Mouse (Mus musculus) kidney, embryonic 15.5 days (tissue): ENCODE measurements at regions not wholly inside any gene's neighbourhood (a gene's known extent, or its start where the extent isn't known, plus 50 kb on each side); places are given as distances from the start of the nearest gene placed in this dataset.

ENCODE experiments used
- ATAC-seq: fragments of 200-750 bp; cut with Nextera tagmentation; replicated peaks from 2 replicates; pipeline ENCODE4 v1.8.0; 2017; ENCODE audit warnings: moderate TSS enrichment; ENCODE audit not compliant: low FRiP score
- H3K27ac ChIP-seq: fragments of 300-500 bp; sonication (generic); 2 replicates; pipeline ENCODE4 v1.5.1; 2015; ENCODE audit warnings: mild to moderate bottlenecking, inconsistent platforms
- H3K27me3 ChIP-seq: fragments of 300-500 bp; sonication (generic); 2 replicates; pipeline ENCODE4 v1.6.1; 2015; ENCODE audit warnings: inconsistent platforms
- H3K36me3 ChIP-seq: fragments of 300-500 bp; sonication (generic); 2 replicates; pipeline ENCODE4 v1.6.1; 2015; ENCODE audit warnings: inconsistent platforms
- H3K4me1 ChIP-seq: fragments of 300-500 bp; sonication (generic); 2 replicates; pipeline ENCODE4 v1.6.1; 2015; ENCODE audit warnings: inconsistent platforms
- H3K4me2 ChIP-seq: fragments of 300-500 bp; sonication (generic); 2 replicates; pipeline ENCODE4 v1.6.1; 2015; ENCODE audit warnings: moderate library complexity, mild to moderate bottlenecking, inconsistent platforms
- H3K4me3 ChIP-seq: fragments of 300-500 bp; sonication (generic); replicated peaks from 2 replicates; pipeline ENCODE4 v1.5.1; 2015; ENCODE audit warnings: mild to moderate bottlenecking, inconsistent platforms
- H3K9ac ChIP-seq: fragments of 300-500 bp; sonication (generic); 2 replicates; pipeline ENCODE4 v1.6.1; 2015; ENCODE audit warnings: mild to moderate bottlenecking, inconsistent platforms
- H3K9me3 ChIP-seq: fragments of 300-500 bp; sonication (generic); replicated peaks from 2 replicates; pipeline ENCODE4 v1.6.1; 2016; ENCODE audit warnings: inconsistent platforms
- WGBS: fragments of 180-500 bp; shearing (Covaris S2); methylation state at CpG from one replicate; pipeline ENCODE4 v1.1.7; 2015; ENCODE audit warnings: mixed read lengths; 5-methylcytosine and 5-hydroxymethylcytosine counted together

GRCm38 (mm10) chr2:51073040-51073594, 75.8 kb downstream of the Rnd3 start:
- no peak overlapping the region for H3K4me2 ChIP-seq

GRCm38 (mm10) chr2:51072346-51072885, 76.5 kb downstream of the Rnd3 start:
- Histone ChIP-seq H3K27me3 (no peaks in the 10 kb centered on the region), H3K36me3 (no peaks in the 10 kb centered on the region), H3K27ac (no peak overlapping the region), H3K9me3 (no peaks in the 10 kb centered on the region), H3K4me1 (0 out of 2 replicates have a peak, but pooled peaks cover 5% of the 10 kb centered on the region), H3K4me2 (no peak overlapping the region), H3K4me3 (no peak overlapping the region), H3K9ac (no peak overlapping the region)
- 49% methylated on average over 6 of the region's 6 CpGs for WGBS
- no peak for ATAC-seq

More at GRCm38 (mm10) chr2:51073040-51073594, 75.8 kb downstream of the Rnd3 start:
- H3K27me3 ChIP-seq, result no peaks in the 10 kb centered on the region
- ATAC-seq, result no peak
- H3K27ac ChIP-seq, result no peak overlapping the region
- WGBS, result 66% methylated on average over 14 of the region's 14 CpGs
- H3K9ac ChIP-seq, result no peak overlapping the region
- H3K9me3 ChIP-seq, result no peaks in the 10 kb centered on the region
- 0 out of 2 replicates have a peak, but pooled peaks cover 5% of the 10 kb centered on the region for H3K4me1 ChIP-seq
- no peak overlapping the region for H3K4me3 ChIP-seq
- no peaks in the 10 kb centered on the region for H3K36me3 ChIP-seq

- no peak for ATAC-seq
- Histone ChIP-seq H3K4me1 (peaks cover 11% of the 10 kb centered on the region), H3K9me3 (no peaks in the 10 kb centered on the region), H3K9ac (no peak overlapping the region), H3K36me3 (no peaks in the 10 kb centered on the region), H3K4me3 (no peak overlapping the region), H3K4me2 (no peak overlapping the region), H3K27ac (no peak overlapping the region), H3K27me3 (no peaks in the 10 kb centered on the region)
- WGBS, result 90% methylated on average over 2 of the region's 2 CpGs
Measured at GRCm38 (mm10) chr2:51070902-51071301, 78.0 kb downstream of the Rnd3 start.

GRCm38 (mm10) chr2:51066423-51066831, 82.5 kb downstream of the Rnd3 start:
- H3K36me3 ChIP-seq, result no peaks in the 10 kb centered on the region
- no peak overlapping the region for H3K9ac ChIP-seq
- ATAC-seq, result no peak
- no peaks in the 10 kb centered on the region for H3K27me3 ChIP-seq
- WGBS, result 60% methylated on average over 11 of the region's 11 CpGs
- H3K27ac ChIP-seq, result no peak overlapping the region
- no peaks in the 10 kb centered on the region for H3K9me3 ChIP-seq
- H3K4me3 ChIP-seq, result no peak overlapping the region
- H3K4me2 ChIP-seq, result no peak overlapping the region
- H3K4me1 ChIP-seq, result peaks cover 10% of the 10 kb centered on the region

GRCm38 (mm10) chr2:51065821-51066220, 83.1 kb downstream of the Rnd3 start:
- Histone ChIP-seq H3K27ac (no peak overlapping the region), H3K36me3 (no peaks in the 10 kb centered on the region), H3K4me3 (no peak overlapping the region), H3K4me1 (peaks cover 10% of the 10 kb centered on the region), H3K27me3 (no peaks in the 10 kb centered on the region), H3K9ac (no peak overlapping the region), H3K4me2 (no peak overlapping the region), H3K9me3 (no peaks in the 10 kb centered on the region)
- no peak for ATAC-seq
- WGBS, result 61% methylated on average over 6 of the region's 6 CpGs

GRCm38 (mm10) chr2:51064821-51065220, 84.1 kb downstream of the Rnd3 start:
- Histone ChIP-seq H3K27ac (no peak overlapping the region), H3K9me3 (no peaks in the 10 kb centered on the region), H3K4me1 (peaks cover 10% of the 10 kb centered on the region), H3K9ac (no peak overlapping the region), H3K27me3 (no peaks in the 10 kb centered on the region), H3K4me2 (no peak overlapping the region), H3K4me3 (no peak overlapping the region), H3K36me3 (no peaks in the 10 kb centered on the region)
- ATAC-seq, result no peak
- WGBS, result 79% methylated on average over 4 of the region's 4 CpGs

GRCm38 (mm10) chr2:51062049-51062448, 86.9 kb downstream of the Rnd3 start:
- H3K36me3 ChIP-seq, result no peaks in the 10 kb centered on the region
- no peak overlapping the region for H3K9ac ChIP-seq
- no peak overlapping the region for H3K27ac ChIP-seq
- WGBS, result 90% methylated on average over 5 of the region's 5 CpGs
- H3K4me1 ChIP-seq, result peaks cover 12% of the 10 kb centered on the region
- H3K9me3 ChIP-seq, result no peaks in the 10 kb centered on the region
- H3K4me3 ChIP-seq, result no peak overlapping the region
- H3K4me2 ChIP-seq, result no peak overlapping the region
- no peak for ATAC-seq
- no peaks in the 10 kb centered on the region for H3K27me3 ChIP-seq

- 86% methylated on average over 4 of the region's 4 CpGs for WGBS
- no peak for ATAC-seq
- H3K27me3 ChIP-seq, result no peaks in the 10 kb centered on the region
- no peak overlapping the region for H3K4me3 ChIP-seq
- no peak overlapping the region for H3K27ac ChIP-seq
- no peak overlapping the region for H3K4me2 ChIP-seq
- peaks cover 18% of the 10 kb centered on the region for H3K4me1 ChIP-seq
- H3K36me3 ChIP-seq, result no peaks in the 10 kb centered on the region
- H3K9me3 ChIP-seq, result no peaks in the 10 kb centered on the region
- no peak overlapping the region for H3K9ac ChIP-seq
Measured at GRCm38 (mm10) chr2:51058158-51058557, 90.8 kb downstream of the Rnd3 start.

- Histone ChIP-seq H3K9ac (no peak overlapping the region), H3K27me3 (no peaks in the 10 kb centered on the region), H3K27ac (peak overlapping the region; percentile 78), H3K4me3 (no peak overlapping the region), H3K4me1 (peaks cover 18% of the 10 kb centered on the region), H3K36me3 (no peaks in the 10 kb centered on the region), H3K9me3 (no peaks in the 10 kb centered on the region), H3K4me2 (peak overlapping the region; percentile 36; the same call in 1 of the 2 replicates)
- ATAC-seq, result peak; percentile 94
- 18% methylated on average over 8 of the region's 8 CpGs for WGBS
Measured at GRCm38 (mm10) chr2:51056141-51056731, 92.7 kb downstream of the Rnd3 start.

- Histone ChIP-seq H3K4me2 (no peak overlapping the region), H3K9me3 (no peaks in the 10 kb centered on the region), H3K4me1 (peaks cover 18% of the 10 kb centered on the region), H3K4me3 (no peak overlapping the region), H3K36me3 (no peaks in the 10 kb centered on the region), H3K27ac (peak overlapping the region; percentile 33; the same call in 1 of the 2 replicates), H3K9ac (no peak overlapping the region), H3K27me3 (no peaks in the 10 kb centered on the region)
- WGBS, result 15% methylated on average over 3 of the region's 3 CpGs
- ATAC-seq, result no peak
Measured at GRCm38 (mm10) chr2:51055339-51055738, 93.6 kb downstream of the Rnd3 start.

- Histone ChIP-seq H3K9ac (no peak overlapping the region), H3K4me1 (no peaks in the 10 kb centered on the region), H3K27me3 (no peaks in the 10 kb centered on the region; the same call in 1 of the 2 replicates), H3K4me2 (no peak overlapping the region), H3K9me3 (no peaks in the 10 kb centered on the region), H3K4me3 (no peak overlapping the region), H3K36me3 (no peaks in the 10 kb centered on the region), H3K27ac (no peak overlapping the region)
- 59% methylated on average over 3 of the region's 3 CpGs for WGBS
- no peak for ATAC-seq
Measured at GRCm38 (mm10) chr2:51049834-51050170, 99.1 kb downstream of the Rnd3 start.

- 81% methylated on average over 8 of the region's 8 CpGs for WGBS
- no peak overlapping the region for H3K4me3 ChIP-seq
- no peak overlapping the region for H3K4me2 ChIP-seq
- H3K9me3 ChIP-seq, result no peaks in the 10 kb centered on the region
- H3K27ac ChIP-seq, result no peak overlapping the region
- H3K9ac ChIP-seq, result no peak overlapping the region
- H3K4me1 ChIP-seq, result no peaks in the 10 kb centered on the region
- no peaks in the 10 kb centered on the region; the same call in 1 of the 2 replicates for H3K27me3 ChIP-seq
- no peak for ATAC-seq
- no peaks in the 10 kb centered on the region for H3K36me3 ChIP-seq
Measured at GRCm38 (mm10) chr2:51049101-51049833, 99.6 kb downstream of the Rnd3 start.
